Mouse (Mus musculus) spleen, adult 2 months (tissue): ENCODE results near the gene Mov10l1. TPM values are rescaled to one million over a fixed set of nuclear protein-coding genes. Genes with fewer than 3 reads are reported as not detected.

Experiments used
- DNase-seq, 2 experiments: peaks; one replicate each; pipeline versions ENCODE4 v3.0.0 to v3.0.0-alpha.2; 2012 to 2021; ENCODE audit warnings: low spot score in 2 of 2, low read depth in 1 of 2
- H3K27ac ChIP-seq: fragments of 200-500 bp; 2 replicates; pipeline ENCODE4 v1.5.1; 2012; ENCODE audit warnings: low read length, inconsistent platforms; ENCODE audit not compliant: insufficient read depth
- H3K27me3 ChIP-seq: fragments of 200-500 bp; 2 replicates; pipeline ENCODE4 v1.6.1; 2012; ENCODE audit warnings: mild to moderate bottlenecking, moderate library complexity, low read length, inconsistent platforms; ENCODE audit not compliant: control insufficient read depth, insufficient read depth
- H3K36me3 ChIP-seq: fragments of 200-500 bp; 2 replicates; pipeline ENCODE4 v1.6.1; 2012; ENCODE audit warnings: mild to moderate bottlenecking, low read length, inconsistent platforms; ENCODE audit not compliant: control insufficient read depth, insufficient read depth
- H3K4me1 ChIP-seq: fragments of 200-500 bp; 2 replicates; pipeline ENCODE4 v1.6.1; 2011; ENCODE audit warnings: inconsistent platforms; ENCODE audit not compliant: control insufficient read depth, insufficient read depth, insufficient read length
- H3K4me3 ChIP-seq: fragments of 200-500 bp; 2 replicates; pipeline ENCODE4 v1.5.1; 2011; ENCODE audit warnings: mild to moderate bottlenecking, inconsistent platforms; ENCODE audit not compliant: insufficient read depth, insufficient read length; ENCODE audit errors: extremely low read depth
- CTCF ChIP-seq: fragments of 200-500 bp; IDR thresholded peaks from 2 replicates; pipeline ENCODE4 v1.5.1; 2011; ENCODE audit warnings: mild to moderate bottlenecking, inconsistent platforms; ENCODE audit not compliant: insufficient read depth, insufficient read length, insufficient replicate concordance; ENCODE audit errors: extremely low read depth
- POLR2A ChIP-seq: fragments of 200-500 bp; IDR thresholded peaks from 2 replicates; pipeline ENCODE4 v1.6.1; 2011; ENCODE audit warnings: low read depth, low read length, inconsistent platforms
- WGBS: fragments of 180-500 bp; shearing (Covaris S2); methylation state at CpG from one replicate; pipeline ENCODE4 v1.1.7; 2018; 5-methylcytosine and 5-hydroxymethylcytosine counted together
- polyA plus RNA-seq: library from polyadenylated mRNA; depleted of rRNA; stranded (reverse); fragments of >200 nt; gene quantifications from 2 replicates; pipeline ENCODE4 v1.2.3, GENCODE M21; 2012

Gene Mov10l1
- polyA plus RNA-seq, 1 experiment = not detected

DNA sequence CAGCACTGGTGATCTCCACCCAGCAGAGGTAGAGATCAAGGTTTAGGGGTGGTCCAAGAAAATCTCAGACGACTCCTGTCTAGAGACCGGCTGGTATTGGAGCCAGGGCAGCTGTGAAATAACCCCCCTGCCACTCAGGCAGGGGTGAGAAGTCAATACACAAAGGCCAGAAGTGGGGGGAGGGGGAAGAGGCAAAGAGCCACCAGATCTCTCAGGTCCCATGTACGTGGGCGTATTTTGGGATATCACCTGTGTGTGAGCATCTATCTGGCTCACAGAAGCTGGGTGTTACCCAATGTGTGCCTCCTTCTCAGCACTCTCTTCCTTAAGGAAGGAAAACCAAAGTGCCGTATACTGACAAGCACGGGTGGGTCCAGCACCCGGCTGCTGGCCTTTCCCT is 80.3 kb downstream of the Mov10l1 start:
- no peak for TF ChIP-seq POLR2A
- no peak for TF ChIP-seq CTCF
- 87% methylated on average over 7 of the region's 7 CpGs for WGBS
- H3K36me3 ChIP-seq = no peaks in the 10 kb centered on the region
- DNase-seq = no peak
- no peak overlapping the region for H3K27ac ChIP-seq
- H3K27me3 ChIP-seq = peaks cover 20% of the 10 kb centered on the region
- peaks cover 3% of the 10 kb centered on the region for H3K4me1 ChIP-seq
- H3K4me3 ChIP-seq = no peak overlapping the region

DNA sequence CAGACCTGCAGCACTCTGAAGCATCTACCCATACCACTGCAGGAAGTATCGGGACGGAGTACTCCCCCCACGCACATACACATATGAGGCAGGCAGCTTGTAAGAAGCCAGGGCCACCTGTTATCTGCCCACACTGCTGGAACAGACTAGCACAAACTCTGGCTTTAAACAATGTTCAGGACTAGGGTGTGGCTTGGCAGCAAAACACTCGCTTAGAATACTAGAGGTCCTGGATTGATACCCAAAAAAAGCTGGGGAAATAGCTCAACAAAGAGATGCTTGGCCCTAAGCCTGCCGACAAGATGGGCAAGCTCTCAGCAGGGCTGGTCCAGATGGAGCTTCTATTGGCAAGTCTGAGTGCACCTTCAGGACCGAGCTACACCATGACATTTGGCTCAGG is 80.8 kb downstream of the Mov10l1 start:
- no peak for DNase-seq
- no peak for TF ChIP-seq POLR2A
- Histone ChIP-seq H3K27me3 (peaks cover 18% of the 10 kb centered on the region), H3K4me1 (peaks cover 3% of the 10 kb centered on the region), H3K27ac (no peak overlapping the region), H3K4me3 (no peak overlapping the region), H3K36me3 (no peaks in the 10 kb centered on the region)
- WGBS = 72% methylated on average over 6 of the region's 6 CpGs

DNA sequence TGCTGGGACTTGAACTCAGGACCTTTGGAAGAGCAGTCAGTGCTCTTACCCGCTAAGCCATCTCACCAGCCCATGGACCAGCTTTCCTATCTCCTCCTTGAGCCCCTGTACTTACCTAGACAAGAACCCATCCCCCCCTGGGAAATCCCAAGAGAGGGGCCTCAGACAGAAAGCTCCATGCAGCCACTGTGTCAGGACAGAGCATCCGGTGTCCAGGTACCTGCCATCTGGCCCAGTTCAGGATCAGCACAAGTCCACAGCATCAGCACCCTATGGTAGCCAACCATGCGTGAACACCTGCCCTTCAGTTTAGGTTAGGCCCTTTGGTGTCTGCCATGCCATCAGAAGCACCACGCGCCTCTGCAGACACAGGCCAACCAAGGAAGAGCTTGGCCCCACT is 82.2 kb downstream of the Mov10l1 start:
- WGBS = 91% methylated on average over 5 of the region's 5 CpGs
- Histone ChIP-seq H3K4me1 (peaks cover 3% of the 10 kb centered on the region), H3K27ac (no peak overlapping the region), H3K36me3 (no peaks in the 10 kb centered on the region), H3K4me3 (no peak overlapping the region), H3K27me3 (peaks cover 9% of the 10 kb centered on the region)
- no peak for TF ChIP-seq CTCF
- TF ChIP-seq POLR2A = no peak
- DNase-seq = no peak

DNA sequence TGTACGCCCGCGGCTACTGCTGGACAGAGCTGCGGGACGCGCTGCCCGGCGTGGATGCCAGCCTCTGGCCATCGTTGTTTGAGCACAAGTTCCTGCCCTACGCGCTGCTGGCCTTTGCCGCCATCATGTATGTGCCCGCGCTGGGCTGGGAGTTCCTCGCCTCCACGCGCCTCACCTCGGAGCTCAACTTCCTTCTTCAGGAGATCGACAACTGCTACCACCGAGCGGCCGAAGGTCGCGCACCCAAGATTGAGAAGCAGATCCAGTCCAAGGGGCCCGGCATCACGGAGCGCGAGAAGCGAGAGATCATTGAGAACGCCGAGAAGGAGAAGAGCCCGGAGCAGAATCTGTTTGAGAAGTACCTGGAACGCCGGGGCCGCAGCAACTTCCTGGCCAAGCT is 84.9 kb downstream of the Mov10l1 start:
- no peak for DNase-seq
- Histone ChIP-seq H3K4me1 (no peaks in the 10 kb centered on the region; the same call in 1 of the 2 replicates), H3K4me3 (no peak overlapping the region), H3K27ac (no peak overlapping the region), H3K36me3 (no peaks in the 10 kb centered on the region), H3K27me3 (peaks cover 2% of the 10 kb centered on the region; the same call in 1 of the 2 replicates)
- TF ChIP-seq CTCF (no peak), POLR2A (no peak)
- 46% methylated on average over 35 of the region's 35 CpGs for WGBS

DNA sequence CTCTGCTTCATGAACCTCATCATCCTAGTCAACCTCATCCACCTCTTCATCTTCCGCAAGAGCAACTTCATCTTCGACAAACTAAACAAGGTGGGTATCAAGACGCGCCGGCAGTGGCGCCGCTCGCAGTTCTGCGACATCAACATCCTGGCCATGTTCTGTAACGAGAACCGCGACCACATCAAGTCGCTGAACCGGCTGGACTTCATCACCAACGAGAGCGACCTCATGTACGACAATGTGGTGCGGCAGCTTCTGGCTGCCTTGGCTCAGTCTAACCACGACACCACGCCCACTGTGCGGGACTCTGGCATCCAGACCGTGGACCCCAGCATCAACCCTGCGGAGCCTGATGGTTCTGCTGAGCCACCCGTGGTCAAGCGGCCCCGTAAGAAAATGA is 85.5 kb downstream of the Mov10l1 start:
- DNase-seq = no peak
- no peaks in the 10 kb centered on the region for H3K36me3 ChIP-seq
- no peak overlapping the region for H3K27ac ChIP-seq
- WGBS = 48% methylated on average over 26 of the region's 26 CpGs
- peaks cover 2% of the 10 kb centered on the region; the same call in 1 of the 2 replicates for H3K27me3 ChIP-seq
- TF ChIP-seq POLR2A (no peak), CTCF (no peak)
- no peak overlapping the region for H3K4me3 ChIP-seq
- H3K4me1 ChIP-seq = no peaks in the 10 kb centered on the region; the same call in 1 of the 2 replicates

DNA sequence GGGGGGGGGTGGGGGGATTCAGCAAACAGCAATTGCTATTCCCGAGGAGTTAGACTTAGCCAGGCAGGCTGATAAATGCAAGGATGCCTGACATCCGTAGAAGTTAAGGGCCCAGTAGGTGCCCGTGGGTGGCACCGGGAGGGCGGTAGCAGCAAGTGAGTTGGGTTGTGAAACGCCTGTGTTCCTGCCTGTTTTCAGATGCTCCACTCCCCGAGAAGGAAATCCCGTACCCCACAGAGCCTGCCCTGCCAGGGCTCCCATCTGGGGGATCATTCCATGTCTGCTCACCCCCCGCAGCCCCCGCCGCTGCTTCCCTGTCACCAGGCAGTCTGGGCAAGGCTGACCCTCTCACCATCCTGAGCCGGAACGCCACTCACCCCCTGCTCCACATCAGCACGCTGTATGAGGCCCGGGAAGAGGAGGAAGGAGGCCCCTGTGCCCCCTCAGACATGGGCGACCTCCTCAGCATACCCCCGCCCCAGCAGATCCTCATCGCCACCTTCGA is 86.7 kb downstream of the Mov10l1 start:
- H3K27ac ChIP-seq = no peak overlapping the region
- H3K27me3 ChIP-seq = peaks cover 2% of the 10 kb centered on the region; the same call in 1 of the 2 replicates
- DNase-seq = no peak
- H3K36me3 ChIP-seq = no peaks in the 10 kb centered on the region
- H3K4me1 ChIP-seq = no peaks in the 10 kb centered on the region; the same call in 1 of the 2 replicates
- no peak overlapping the region for H3K4me3 ChIP-seq
- 85% methylated on average over 19 of the region's 19 CpGs for WGBS
- no peak for TF ChIP-seq POLR2A

DNA sequence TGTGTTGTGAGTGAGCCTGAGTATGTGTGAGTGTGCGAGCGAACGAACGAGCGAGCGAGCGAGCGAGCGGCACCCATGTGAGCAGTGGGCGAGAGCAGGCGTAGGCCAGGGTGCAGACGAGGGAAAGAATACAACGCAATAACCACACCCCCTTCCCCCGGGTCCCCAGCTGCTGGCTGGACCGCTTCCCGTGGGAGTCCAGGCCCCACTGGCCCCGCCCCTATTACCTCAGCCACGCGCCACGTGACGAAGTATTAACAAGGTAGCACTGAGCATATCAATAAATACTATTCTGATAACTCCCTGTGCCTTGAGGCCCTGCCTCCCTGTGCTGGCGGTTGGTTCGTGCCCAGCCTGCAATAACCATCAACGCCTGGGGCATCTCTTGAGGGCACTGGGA is 87.9 kb downstream of the Mov10l1 start:
- Histone ChIP-seq H3K27me3 (peaks cover 2% of the 10 kb centered on the region; the same call in 1 of the 2 replicates), H3K4me1 (peaks cover 4% of the 10 kb centered on the region), H3K4me3 (no peak overlapping the region), H3K27ac (no peak overlapping the region), H3K36me3 (no peaks in the 10 kb centered on the region)
- no peak for TF ChIP-seq CTCF
- no peak for TF ChIP-seq POLR2A
- 87% methylated on average over 24 of the region's 24 CpGs for WGBS
- DNase-seq = no peak
